Comparison of ENCODE assay signal across 8 mouse cellular contexts in the genomic region with DNA sequence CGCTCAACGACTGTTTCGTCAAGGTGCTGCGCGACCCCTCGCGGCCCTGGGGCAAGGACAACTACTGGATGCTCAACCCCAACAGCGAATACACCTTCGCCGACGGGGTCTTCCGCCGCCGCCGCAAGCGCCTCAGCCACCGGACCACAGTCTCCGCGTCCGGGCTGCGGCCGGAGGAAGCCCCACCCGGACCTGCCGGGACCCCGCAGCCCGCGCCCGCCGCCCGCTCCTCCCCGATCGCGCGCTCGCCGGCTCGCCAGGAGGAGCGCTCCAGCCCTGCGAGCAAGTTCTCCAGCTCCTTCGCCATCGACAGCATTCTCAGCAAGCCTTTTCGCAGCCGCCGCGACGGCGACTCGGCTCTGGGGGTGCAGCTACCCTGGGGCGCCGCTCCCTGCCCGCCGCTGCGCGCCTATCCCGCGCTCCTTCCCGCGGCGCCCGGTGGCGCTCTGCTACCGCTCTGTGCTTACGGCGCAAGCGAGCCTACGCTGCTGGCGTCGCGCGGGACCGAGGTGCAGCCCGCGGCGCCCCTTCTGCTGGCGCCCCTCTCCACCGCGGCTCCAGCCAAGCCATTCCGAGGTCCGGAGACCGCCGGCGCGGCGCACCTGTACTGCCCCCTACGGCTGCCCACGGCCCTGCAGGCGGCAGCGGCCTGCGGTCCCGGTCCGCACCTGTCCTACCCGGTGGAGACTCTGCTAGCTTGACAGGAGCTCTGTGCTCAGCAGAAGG. TPM values are rescaled to one million over a fixed set of nuclear protein-coding genes. Genes with fewer than 3 reads are reported as not detected.
A peak's percentile ranks its signal among the peaks of the same experiment; 100 is the strongest.
DNase-seq lines count a peak whose midpoint lies in the region; ATAC-seq and TF ChIP-seq lines count a peak whose summit lies in the region.

No protein-coding gene starts in this region.

- H3K4me2 ChIP-seq in forebrain, embryonic 11.5 days (ENCODE audit: low read depth, low read length, severe bottlenecking): peak overlapping the region; percentile 99
- peak overlapping the region; percentile 99 for H3K4me2 ChIP-seq in lung, postnatal 0 days (replicated peaks; ENCODE audit: low read depth, low read length)

- ATAC-seq in forebrain, embryonic 11.5 days (replicated peaks; ENCODE audit: low FRiP score): peak; percentile 68
- ATAC-seq in lung, postnatal 0 days: peak; percentile 68
- ATAC-seq in monocyte, adult 5-6 weeks (replicated peaks; ENCODE audit: insufficient number of reproducible peaks, low FRiP score, low TSS enrichment, poor library complexity, severe bottlenecking): no peak

- no peak overlapping the region for H3K27ac ChIP-seq in bone marrow, adult 2 months (ENCODE audit: control insufficient read depth, insufficient read depth, low read depth, low read length, poor library complexity)
- H3K27ac ChIP-seq in forebrain, embryonic 11.5 days (ENCODE audit: low read depth, low read length): no peak overlapping the region
- 0 out of 2 replicates have a peak overlapping the region, but pooled peaks have one; percentile 43 for H3K27ac ChIP-seq in lung, postnatal 0 days (ENCODE audit: low read length)

- WGBS in bone marrow, adult 2 months: 1% methylated on average over 91 of the region's 92 CpGs
- WGBS in forebrain, embryonic 11.5 days: under 1% methylated on average over 86 of the region's 92 CpGs
- under 1% methylated on average over 81 of the region's 92 CpGs for WGBS in lung, postnatal 0 days

- H3K9me3 ChIP-seq in E14TG2a.4 (ENCODE audit: low read length): no peaks in the 10 kb centered on the region
- H3K9me3 ChIP-seq in forebrain, embryonic 11.5 days (ENCODE audit: control insufficient read depth, low read length): no peaks in the 10 kb centered on the region
- H3K9me3 ChIP-seq in lung, postnatal 0 days (ENCODE audit: low read length): no peaks in the 10 kb centered on the region

- H3K9ac ChIP-seq in forebrain, embryonic 11.5 days (ENCODE audit: low read length): peak overlapping the region; percentile 21; the same call in 1 of the 2 replicates
- H3K9ac ChIP-seq in lung, postnatal 0 days (replicated peaks; ENCODE audit: low read depth): peak overlapping the region; percentile 56

- peaks cover 18% of the 10 kb centered on the region for H3K4me1 ChIP-seq in E14TG2a.4 (replicated peaks; ENCODE audit: low read depth, low read length)
- no peaks in the 10 kb centered on the region for H3K4me1 ChIP-seq in bone marrow, adult 2 months (ENCODE audit: control insufficient read depth, insufficient read depth, low read length)
- peaks cover 18% of the 10 kb centered on the region for H3K4me1 ChIP-seq in forebrain, embryonic 11.5 days (replicated peaks; ENCODE audit: control insufficient read depth, insufficient read depth, low read length)
- H3K4me1 ChIP-seq in lung, postnatal 0 days (ENCODE audit: insufficient read depth, low read depth, low read length): 0 out of 2 replicates have a peak, but pooled peaks cover 2% of the 10 kb centered on the region

- peak; percentile 85 for DNase-seq in forebrain, embryonic 11.5 days (ENCODE audit: low spot score)
- DNase-seq in heart, postnatal 4 days: peak; percentile 77
- DNase-seq in kidney, postnatal 4 days: peak; percentile 80 to 85
- peak; percentile 68 for DNase-seq in lung, postnatal 0 days (ENCODE audit: low spot score)
- DNase-seq in retina, embryonic 14.5 days (ENCODE audit: low spot score): peak; percentile 74

- TF ChIP-seq EP300 in lung, postnatal 0 days (IDR thresholded peaks at IDR 0.05): no peak

- no peaks in the 10 kb centered on the region for H3K36me3 ChIP-seq in E14TG2a.4 (ENCODE audit: insufficient read depth, low read length)
- no peaks in the 10 kb centered on the region for H3K36me3 ChIP-seq in forebrain, embryonic 11.5 days (ENCODE audit: control insufficient read depth, insufficient read depth, low read length)
- no peaks in the 10 kb centered on the region for H3K36me3 ChIP-seq in lung, postnatal 0 days (ENCODE audit: insufficient read depth, low read length)

- TF ChIP-seq POLR2A in bone marrow, adult 2 months (IDR thresholded peaks at IDR 0.05; ENCODE audit: borderline replicate concordance, control insufficient read depth, low read depth, low read length): no peak

- TF ChIP-seq CTCF in E14TG2a.4 (conservative IDR thresholded peaks at IDR 0.05; ENCODE audit: low read length): no peak
- TF ChIP-seq CTCF in bone marrow, adult 2 months (IDR thresholded peaks at IDR 0.05; ENCODE audit: control insufficient read depth, insufficient read depth, low read length): peak; percentile 23; the same call in 1 of the 2 replicates
- peak; percentile 83 for TF ChIP-seq CTCF in lung, postnatal 0 days (IDR thresholded peaks at IDR 0.05)

- H3K27me3 ChIP-seq in E14TG2a.4 (ENCODE audit: insufficient read depth, low read length): peaks cover 89% of the 10 kb centered on the region
- H3K27me3 ChIP-seq in forebrain, embryonic 11.5 days (ENCODE audit: control insufficient read depth, insufficient read depth, low read length): peaks cover 75% of the 10 kb centered on the region
- H3K27me3 ChIP-seq in lung, postnatal 0 days (replicated peaks; ENCODE audit: insufficient read depth, low read length): peaks cover 9% of the 10 kb centered on the region; the same call in 1 of the 2 replicates

- peak overlapping the region; percentile 82 for H3K4me3 ChIP-seq in E14TG2a.4 (replicated peaks; ENCODE audit: low read length)
- no peak overlapping the region for H3K4me3 ChIP-seq in bone marrow, adult 2 months (replicated peaks; ENCODE audit: control insufficient read depth, low read depth, low read length)
- peak overlapping the region; percentile 55 for H3K4me3 ChIP-seq in forebrain, embryonic 11.5 days (ENCODE audit: low read depth, low read length)
- peak overlapping the region; percentile 62 for H3K4me3 ChIP-seq in lung, postnatal 0 days (ENCODE audit: low read depth, low read length)

RNA-seq across cellular contexts. Expression of a gene that starts 0.4 kb away (rescaled TPM):
- polyA plus RNA-seq in bone marrow, adult 2 months (2011; ENCODE audit: insufficient read depth, insufficient read length, low replicate concordance, missing spikeins): not detected in 2 replicates
- polyA plus RNA-seq in forebrain, embryonic 11.5 days (2014; fragmentation: Nextera tagmentation; extraction: Ambion mirVana): not detected in 2 replicates
- total RNA-seq in heart, postnatal 4 days (2021): not detected
- not detected in 2 replicates for polyA plus RNA-seq in lung, postnatal 0 days (2015; fragmentation: Nextera tagmentation; extraction: Ambion mirVana)
- 0.29 to 0.53 TPM in 2 of 3 replicates, not detected in the other for total RNA-seq in monocyte, adult 5-6 weeks (2017)

RNA-seq across cellular contexts. Expression of a gene that starts 3.6 kb away (rescaled TPM):
- polyA plus RNA-seq in bone marrow, adult 2 months (2011; ENCODE audit: insufficient read depth, insufficient read length, low replicate concordance, missing spikeins): not detected in 2 replicates
- 1.5 and 1.6 TPM in 2 replicates for polyA plus RNA-seq in forebrain, embryonic 11.5 days (2014; fragmentation: Nextera tagmentation; extraction: Ambion mirVana)
- total RNA-seq in heart, postnatal 4 days (2021): under 1 TPM in 1 of 2 experiments, not detected in 1; 0.07 TPM
- 2.2 and 2.7 TPM in 2 replicates for polyA plus RNA-seq in lung, postnatal 0 days (2015; fragmentation: Nextera tagmentation; extraction: Ambion mirVana)
- total RNA-seq in monocyte, adult 5-6 weeks (2017): 0.64 to 1.0 TPM in 2 of 3 replicates, not detected in the other
